Mouse (Mus musculus) frontal cortex, postnatal 14 days (tissue): Measurements from ENCODE around the gene Cdk2.
"Not testable (repeated sequence)": the region's sequence is repeated elsewhere in the genome, so short reads cannot be mapped to it uniquely, and the experiment has no call there.

Experiments
- DNase-seq, 2 experiments: peaks; one replicate each; pipeline ENCODE4 v3.0.0; 2022; ENCODE audit warnings: low spot score in 2 of 2

The Cdk2 gene

DNA sequence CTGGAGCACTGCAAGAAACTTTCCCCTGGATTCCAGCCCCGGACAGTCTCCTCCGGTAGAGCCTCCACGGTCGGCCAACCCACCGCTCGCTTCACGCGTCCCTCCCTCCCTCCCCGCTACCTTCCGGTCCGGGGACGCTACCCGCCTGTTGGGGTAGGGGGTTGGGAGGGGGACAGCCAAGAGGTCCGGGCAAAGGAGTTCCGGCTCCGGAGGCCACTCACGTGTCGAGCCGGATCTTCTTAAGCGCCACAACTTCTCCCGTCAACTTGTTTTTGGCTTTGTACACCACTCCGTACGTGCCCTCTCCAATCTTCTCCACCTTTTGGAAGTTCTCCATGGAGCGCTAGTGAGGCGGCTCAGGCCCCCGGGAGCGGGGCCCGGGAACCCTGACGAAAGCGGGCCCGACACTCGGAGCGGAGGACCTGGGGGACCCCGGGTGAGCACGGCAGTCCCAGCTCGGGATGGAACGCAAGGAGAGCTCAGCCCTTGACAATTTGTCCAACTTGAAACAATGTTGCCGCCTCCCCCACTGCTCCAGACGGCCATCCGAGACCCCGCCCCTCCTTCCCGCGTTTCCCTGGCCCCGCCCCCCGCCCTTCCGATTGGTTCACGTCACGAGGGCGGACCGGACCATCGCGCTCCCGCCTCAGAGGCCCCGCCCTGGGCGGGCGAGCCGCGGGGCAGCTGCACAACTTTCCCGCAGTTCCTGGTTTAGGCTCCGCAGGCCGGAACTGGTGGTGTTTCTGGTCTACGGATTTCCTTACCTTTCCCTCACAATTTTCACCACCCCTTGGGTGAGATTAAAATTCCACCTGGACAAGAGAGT, at the start of gene Cdk2:
TSS of gene Cdk2 (minus strand) at position 541 of the 826 bp plus-strand sequence.
- DNase-seq = peak; percentile 62 to 79

DNA sequence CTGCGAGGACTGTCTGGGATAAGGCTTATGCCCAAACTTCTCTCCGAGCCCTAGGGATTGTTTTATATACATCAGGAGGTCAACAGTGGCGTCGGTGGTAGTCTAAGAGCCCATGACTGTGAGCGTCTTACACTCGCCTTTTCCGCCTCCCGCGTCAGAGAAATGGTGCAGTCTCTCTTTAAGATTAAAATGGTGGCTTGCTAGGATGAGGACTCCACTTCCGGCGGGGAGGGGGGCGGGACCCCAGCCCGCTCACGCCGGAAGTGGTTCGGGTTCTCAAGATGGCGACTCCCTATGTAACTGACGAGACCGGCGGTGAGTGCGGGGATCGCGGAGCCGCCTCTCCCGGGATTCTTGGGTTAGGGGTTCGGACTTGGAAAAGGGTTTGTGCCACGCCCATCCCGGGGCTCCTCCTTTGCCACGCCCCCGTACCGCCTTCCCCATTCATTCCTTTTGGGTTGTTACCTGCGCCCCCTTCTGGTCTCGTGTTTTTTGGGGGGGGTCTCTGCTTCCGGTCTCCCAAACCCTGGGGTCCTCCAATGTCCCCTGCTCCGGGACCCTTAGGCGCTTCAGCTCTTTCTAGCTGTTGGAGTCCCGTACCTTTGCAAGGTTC, 43.5 kb upstream of the Cdk2 start:
- peak; percentile 68 to 70 for DNase-seq

DNA sequence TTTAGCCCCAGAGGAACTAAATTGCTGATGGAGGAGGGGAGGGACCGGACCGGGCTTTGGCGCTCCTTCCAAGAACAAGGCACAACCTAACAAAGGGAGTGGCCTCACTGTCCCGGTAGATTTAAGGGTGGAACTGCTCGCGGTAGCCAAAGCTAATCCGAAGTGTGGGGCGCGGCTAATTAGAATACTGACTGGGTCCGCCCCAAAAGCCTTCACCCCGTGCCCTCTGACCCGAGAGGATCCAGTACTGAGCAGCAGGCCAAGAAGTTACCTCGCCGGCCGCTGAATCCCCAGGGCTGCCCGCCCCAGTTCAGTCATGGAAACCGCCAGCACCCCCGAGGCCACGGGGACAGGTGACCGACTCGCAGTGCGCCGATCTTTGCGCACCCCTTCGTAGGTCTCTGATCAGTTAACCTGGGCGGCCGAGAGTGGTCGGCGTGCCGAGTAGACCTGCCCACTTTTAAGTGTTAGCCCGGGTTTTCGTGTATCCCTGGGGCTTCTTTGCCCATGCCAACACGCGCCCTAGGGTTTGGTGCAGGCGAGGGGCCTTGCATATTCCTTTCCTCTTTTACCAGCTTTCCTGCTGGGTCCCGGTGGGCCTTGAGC, 42.9 kb upstream of the Cdk2 start, which contains the start of gene Pym1:
TSS of gene Pym1 (plus strand) at position 244 of the 606 bp plus-strand sequence.
- peak in 1 of 2 experiments; percentile 28 for DNase-seq

DNA sequence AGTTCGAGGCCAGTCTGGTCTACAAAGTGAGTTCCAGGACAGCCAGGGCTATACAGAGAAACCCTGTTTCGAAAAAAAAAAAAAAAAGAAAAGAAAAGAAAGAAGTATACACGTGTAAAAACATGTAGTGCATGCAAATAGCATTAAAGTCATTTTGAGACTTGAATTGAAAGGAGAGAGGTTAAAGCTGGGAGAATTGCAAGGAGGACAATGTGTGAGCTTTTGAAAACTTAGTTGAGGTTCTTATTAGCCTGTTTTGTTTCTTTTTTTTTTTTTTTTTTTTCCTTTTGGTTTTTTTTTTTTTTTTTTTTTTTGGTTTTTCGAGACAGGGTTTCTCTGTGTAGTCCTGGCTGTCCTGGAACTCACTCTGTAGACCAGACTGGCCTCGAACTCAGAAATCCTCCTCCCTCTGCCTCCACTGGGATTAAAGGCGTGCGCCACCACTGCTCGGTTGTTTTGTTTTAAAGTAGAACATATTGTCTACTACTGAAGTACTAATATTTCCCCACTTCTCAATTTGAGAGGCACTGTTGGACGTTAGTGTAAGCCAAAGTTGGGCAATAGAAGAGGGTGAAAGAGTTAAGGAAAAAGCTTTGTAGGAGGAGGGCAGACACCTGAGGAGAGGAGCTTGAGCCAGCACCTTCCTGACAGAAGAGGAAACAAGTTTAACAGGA, 42.3 kb upstream of the Cdk2 start:
- no peak for DNase-seq

DNA sequence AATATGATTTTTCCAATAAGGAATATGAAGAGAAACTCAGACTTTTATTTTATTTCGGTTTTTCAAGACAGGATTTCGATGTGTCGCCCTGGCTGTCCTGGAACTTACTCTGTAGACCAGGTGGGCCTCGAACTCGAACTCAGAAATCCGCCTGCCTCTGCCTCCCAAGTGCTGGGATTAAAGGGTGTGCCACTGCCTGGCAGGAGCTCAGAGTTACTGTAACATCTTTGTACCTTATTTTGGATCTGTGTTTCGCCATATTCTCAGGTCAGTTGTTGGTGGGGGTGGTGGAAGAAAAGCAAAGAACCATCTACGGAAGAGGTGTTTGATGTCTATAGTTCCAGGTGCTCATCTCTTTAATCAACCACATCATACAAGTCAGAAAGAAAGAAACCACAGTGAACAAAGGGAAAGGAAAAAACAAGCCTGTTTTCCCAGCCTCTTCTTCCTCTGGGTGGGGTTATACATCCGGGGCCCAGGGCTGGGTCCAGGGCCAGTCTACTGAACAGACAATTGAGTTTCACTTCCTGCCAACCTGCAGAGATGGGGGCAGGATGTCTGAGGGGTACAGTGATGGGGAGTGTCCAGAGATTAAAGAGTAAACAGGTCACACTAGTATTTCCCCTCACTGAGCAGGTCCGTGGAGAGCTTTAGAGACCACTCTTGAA, 41.2 kb upstream of the Cdk2 start:
- no peak for DNase-seq

DNA sequence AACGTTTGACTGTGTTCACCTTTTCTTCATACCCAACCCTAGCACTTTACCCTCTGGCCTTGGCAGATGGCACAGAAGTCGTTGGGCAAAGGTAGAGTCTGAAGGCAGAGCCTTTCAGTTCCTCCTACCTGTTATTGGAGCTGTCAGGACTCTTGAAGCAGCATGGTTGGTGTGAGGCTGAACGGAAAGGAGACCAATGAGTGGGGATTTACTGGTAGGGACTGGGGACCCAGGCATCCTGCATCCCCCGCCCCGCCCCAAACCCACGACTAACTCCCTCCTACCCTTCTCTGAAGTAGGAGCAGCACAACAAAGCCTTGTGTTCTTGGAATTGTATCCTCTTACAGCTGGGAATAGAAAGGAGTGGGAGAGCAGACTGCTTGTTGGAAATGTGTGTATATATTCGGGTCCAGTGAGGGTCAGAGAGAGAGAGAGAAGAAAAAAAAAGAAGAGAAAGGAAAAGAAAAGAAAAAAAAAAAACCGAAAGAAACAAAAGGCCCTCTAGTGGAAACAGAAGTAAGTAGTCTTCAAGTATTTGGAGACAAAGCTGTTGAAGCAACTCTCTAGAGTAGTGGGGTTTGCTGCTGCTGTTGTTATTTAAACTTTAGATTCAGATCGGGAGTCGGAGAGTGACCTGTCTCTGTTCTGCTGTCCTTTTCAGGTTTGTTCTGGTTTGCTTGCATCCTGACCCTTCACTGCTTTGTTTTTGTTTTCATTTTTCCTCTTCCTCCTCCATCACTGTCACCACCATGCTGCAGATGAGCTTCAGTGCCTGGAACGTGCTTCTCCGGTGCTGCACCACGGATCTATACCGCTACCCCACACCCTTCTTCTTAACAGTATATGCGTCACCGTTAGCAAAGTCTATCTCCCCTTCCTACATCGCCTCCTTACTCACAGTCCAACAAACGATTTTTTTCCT, 40.1 kb upstream of the Cdk2 start, which contains the start of gene Dgka:
TSS of gene Dgka (minus strand) at position 176 of the 922 bp plus-strand sequence.
- DNase-seq = no peak

DNA sequence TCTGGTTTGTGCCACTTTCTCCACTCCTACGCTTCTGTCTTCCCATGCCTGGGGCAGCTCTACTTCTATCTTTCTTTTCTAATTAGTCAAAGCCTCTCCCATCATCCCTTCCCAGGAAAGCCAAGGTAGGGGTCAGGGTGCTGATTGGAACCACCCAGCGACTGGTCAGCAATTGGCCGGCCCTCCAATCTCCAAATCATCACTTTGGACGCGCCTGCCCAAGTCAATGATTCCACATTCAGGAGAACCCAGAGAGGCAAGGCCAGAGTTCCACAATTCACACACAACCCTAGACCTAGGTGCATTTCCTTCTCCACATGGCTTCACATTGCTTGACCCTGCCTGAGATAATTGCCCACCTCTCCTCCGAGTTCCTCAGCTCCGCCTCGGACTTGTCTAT, 39.4 kb upstream of the Cdk2 start:
- DNase-seq = no peak

DNA sequence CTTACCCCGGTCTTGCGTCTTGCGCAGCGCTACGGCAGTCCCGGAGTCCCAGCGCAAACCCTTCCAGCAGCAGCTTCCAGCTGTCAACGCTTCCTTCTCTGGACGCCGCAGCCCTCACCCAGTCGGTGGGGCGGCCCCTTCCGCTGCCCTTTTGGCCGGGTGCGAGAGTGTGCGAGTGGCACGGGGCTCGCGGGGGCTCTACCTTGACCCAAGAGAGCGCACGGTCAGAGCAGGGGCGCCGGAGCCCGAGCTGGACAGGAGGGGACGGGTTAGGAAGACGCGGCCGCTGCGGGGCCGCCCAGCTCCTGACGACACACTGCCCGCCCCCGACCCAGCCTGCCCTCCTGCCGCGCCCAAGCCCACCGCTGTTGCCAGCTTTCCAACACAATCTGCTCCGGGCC, 39.0 kb upstream of the Cdk2 start:
- DNase-seq = peak in 1 of 2 experiments; percentile 26

DNA sequence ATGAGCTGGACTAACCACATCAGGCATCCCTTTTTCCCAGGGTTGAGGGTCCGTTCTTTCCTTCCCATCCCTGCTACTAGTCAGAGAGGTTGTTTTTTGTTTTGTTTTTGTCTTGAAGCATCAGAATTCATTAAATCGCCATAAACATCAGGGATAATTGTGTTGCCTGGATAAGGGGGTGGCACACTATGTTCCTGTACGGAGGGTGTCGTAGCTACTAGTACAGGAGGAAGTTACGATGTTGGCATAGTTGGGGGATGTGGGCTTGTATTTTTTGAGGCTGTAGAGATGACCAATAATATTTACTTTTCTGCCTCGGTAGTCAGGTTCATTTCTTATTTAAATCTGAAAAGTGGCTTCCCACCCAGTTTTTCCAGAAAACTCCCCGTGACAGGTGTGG, 38.4 kb upstream of the Cdk2 start:
- no peak for DNase-seq

DNA sequence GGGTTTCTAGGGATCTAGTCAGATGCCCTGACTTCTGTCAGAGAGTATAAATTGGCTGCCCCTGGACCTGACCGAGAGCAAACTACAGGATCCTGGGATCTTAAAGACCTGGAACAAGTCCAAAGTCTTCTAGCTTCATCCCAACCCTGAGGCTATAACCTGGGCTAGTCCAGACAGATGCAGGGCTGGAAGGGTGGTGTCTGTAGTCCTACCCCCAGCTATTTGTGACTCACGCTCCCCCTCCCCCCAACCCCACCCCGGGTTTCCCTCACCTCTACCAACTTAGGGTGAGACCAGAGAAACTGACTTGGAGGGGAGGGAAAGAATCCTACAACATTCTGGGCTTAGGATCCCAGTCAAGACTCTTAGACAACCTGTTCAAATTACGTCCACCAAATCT, 37.8 kb upstream of the Cdk2 start:
- no peak for DNase-seq

DNA sequence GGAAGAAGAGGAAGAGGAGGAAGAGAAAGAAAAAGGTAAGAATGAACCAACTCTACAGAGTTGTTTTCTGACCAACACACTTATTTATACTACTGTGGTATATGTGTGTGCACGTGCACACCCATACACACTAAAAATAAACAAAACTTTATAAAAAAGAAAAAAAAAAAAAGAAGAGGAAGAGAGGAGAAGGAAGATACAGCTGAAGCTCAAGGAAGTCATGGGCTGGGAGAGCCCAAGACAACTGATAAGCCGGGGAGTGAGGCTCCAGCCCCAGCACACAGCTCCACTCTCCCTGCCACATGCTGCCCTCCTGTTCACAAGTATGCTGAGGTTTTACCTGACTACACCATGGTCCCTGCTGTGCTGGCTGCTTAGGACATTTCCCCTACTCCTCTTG, 35.5 kb upstream of the Cdk2 start:
- DNase-seq = no peak

DNA sequence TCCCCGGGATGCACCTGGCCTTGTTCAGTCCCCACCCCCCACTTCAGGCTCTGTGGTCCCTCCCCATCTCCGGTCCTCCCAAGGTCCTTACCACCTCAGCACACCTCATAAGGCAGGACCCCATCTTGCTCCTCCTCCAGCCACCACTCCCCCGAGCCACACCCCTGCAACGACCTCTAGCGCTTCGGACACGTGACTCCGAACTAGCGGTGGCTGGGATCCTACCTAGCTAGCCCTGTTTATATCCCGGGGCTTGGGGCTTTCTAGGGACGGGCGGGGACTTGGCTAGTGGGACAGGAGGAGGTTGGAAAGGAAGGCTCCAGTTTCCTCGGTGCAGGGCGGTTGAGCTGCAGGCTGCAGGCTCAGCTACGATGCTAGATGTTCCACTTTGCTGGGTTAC, 32.6 kb upstream of the Cdk2 start:
- no peak for DNase-seq

DNA sequence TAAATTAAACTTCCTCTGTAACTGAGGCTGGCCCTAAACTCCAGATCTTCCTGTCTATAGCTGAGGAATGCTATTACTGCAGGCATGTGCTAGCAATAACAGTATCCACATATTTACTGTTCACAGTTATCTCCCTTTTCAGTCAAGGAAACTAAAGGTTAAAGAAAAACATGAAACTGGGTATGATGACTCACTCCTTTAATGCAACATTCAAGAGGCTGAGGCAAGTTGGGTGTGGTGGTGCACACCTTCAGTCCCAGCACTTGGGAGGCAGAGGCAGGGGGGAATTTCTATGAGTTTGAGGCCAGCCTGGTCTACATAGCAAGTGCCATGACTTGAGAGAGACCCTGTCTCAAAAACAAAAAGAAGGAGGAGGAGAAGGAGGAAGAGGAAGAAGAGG, 27.2 kb upstream of the Cdk2 start:
- DNase-seq = no peak

DNA sequence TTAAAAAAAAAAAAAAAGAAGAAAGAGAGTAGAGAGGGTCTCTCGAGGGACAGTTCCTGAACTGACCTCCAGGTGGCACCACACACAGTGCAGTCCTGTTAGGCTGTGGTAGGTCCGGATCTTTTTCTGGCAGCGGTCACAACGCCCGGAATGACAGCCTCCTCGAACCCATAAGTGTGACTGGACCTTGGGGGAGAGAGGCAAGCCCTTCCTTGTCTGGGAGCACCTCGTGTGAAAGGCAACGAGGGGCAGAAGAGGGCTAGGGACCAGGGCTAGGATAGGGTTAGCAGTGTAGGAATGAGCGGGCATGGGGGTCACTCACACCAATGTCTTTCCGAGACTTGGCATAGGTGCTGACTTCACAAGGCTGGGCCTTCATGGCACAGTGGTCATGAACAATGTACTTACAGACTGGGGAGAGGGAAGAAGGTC, 26.2 kb upstream of the Cdk2 start:
- peak in 1 of 2 experiments; percentile 51 for DNase-seq

DNA sequence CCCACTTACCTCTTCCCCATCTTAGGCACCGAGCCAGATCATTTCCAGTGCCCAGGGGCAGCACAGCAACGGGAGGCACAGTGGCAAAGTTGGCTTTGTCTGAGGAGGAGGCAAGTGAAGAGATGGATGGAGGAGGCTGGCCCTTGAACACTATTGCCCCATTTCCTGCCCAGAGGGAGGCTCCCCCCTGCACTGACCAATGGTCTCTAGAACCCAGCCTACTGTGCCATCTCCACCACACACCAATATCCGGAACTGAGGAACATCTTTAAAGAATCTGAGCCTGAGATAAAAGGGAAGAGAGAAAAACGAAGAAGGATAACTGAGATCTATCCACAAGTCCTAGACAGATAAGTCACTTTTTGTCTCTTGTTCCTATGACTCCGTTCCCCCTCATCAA, 23.2 kb upstream of the Cdk2 start:
- no peak for DNase-seq

DNA sequence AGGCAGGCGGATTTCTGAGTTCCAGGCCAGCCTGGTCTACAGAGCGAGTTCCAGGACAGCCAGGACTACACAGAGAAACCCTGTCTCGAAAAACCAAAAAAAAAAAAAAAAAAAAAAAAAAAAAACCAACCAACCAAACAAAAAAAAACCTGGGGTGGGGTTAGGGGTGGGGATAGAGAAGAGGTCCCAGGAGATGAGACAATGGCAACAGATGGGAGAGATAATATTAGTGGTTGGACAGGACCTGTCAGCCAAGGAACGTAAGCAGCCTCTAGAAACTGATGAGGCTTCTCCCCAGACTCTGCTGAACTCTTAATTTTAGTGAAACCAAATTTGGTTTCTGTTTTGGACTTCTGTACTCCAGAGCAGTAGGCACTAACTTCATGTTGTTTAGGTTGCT, 20.6 kb upstream of the Cdk2 start:
- DNase-seq = not testable (repeated sequence)

DNA sequence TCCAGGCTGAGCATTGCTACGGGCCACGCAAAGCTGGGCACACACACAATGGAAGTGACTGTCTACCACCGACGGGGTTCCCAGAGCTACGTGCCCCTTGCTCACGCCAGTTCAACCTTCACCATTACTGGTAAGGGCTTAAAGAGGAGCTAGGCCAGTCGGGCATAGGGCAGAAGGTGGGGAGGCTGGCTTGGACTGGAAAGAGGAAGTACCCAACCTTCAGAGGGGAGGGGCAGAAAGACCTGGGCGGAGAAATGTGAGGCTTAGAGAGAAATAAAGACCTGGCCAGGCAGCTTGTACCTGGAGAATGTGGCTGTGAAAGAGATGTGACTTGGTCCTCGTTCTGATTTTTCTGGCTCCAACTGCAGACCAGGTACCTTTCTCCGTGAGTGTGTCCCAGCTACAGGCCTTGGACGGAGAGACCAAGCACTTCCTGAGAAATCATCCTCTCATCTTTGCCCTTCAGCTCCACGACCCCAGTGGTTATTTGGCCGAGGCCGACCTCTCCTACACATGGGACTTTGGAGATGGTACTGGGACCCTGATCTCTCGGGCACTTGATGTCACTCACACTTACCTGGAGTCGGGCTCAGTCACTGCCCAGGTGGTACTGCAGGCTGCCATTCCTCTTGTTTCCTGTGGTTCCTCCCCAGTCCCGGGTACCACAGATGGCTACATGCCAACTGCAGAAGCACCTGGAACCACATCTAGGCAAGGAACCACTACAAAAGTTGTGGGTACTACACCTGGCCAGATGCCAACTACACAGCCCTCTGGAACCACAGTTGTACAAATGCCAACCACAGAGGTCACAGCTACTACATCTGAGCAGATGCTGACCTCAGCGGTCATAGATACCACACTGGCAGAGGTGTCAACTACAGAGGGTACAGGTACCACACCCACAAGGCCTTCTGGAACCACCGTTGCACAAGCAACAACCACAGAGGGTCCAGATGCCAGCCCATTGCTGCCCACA, 11.0 kb upstream of the Cdk2 start:
- no peak for DNase-seq

DNA sequence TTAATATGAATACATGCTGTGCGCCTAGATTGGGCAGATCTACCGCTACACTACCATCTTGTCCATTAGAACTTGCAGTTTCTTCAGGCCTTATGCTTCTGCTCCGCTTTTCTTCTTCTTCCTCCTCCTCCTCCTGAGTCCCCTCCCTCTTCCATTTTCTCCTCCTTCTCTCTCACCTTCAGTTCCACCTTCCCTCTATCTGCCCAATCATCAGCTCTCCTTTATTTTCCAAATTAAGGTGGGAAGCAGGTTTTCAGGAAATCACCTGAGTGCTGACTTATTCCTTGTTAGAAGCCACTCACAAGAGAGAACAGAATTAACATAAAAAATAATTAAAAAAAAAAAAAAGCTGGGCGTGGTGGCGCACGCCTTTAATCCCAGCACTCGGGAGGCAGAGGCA, 6.5 kb upstream of the Cdk2 start:
- DNase-seq = not testable (repeated sequence)

DNA sequence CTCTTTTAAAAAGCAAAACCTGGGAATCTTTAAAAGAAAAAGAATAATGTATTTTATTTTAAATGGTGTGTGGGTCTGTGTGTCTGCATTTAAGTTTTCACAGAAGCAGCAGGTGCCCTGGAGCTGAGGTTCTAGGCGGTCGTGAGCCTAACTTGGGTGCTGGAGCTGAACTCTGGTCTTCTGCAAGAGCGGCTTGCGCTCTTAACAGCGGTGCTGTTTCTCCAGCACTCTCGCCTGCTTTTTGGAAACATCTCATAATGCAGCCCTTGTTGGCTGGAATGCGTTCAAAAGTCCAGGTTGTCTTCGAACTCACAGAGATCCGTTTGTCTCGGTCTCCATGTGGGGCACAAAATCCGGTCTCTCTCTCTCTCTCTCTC, 474 bp upstream of the Cdk2 start:
- no peak for DNase-seq
